Mouse (Mus musculus): ENCODE measurements around the gene Kcnq1.

Gene Kcnq1

DNA sequence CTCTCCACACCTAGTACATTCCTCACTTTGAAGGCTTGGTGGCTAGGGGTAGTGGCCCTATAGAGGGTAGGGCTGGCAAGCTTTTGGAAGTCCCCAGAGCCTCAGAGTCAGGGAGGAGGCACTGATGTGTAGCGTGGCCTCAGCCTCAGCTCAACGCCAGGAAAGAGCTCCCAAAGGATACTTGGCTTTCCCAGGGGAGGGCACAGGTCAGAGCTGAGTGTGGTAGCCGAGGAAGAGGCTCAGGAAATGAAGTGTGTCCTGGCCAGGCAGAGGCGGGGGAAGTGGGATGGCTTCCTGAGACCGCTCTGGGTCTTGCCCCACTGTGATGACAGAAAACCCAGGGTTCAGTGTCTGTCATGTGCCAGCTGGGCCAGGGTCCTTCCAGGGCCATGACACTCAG lies 30.4 kb downstream of the Kcnq1 start:
- in situ Hi-C loops (cut with MboI, MseI): no loop called here

- in situ Hi-C loops (cut with MboI, MseI): no loop called here
These were observed 32.6 kb downstream of the Kcnq1 start for GRCm38 (mm10) chr7:143138789-143139188.

DNA sequence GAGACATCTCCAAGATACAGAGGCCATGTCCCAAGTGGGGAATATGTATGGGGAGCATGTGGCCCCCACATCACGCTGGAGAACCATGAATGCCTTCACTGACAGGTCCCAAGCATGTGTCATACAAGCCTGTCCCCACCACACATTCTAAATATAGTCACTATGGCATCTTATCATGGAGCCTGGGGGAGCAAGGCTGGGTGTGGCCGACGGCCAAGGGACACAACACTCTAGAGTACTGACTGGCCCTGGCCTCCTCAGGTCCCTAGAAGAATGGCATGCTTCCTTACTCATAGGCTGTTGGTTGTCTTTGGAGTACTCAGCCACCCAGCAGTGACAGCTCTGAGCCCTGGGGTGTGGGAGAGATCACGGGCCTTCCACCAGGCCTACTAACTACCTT lies 33.8 kb downstream of the Kcnq1 start:
- in situ Hi-C loops (cut with MboI, MseI): no loop called here

GRCm38 (mm10) chr7:143142680-143143079 lies 36.5 kb downstream of the Kcnq1 start:
- in situ Hi-C loops (cut with MboI, MseI): no loop called here

DNA sequence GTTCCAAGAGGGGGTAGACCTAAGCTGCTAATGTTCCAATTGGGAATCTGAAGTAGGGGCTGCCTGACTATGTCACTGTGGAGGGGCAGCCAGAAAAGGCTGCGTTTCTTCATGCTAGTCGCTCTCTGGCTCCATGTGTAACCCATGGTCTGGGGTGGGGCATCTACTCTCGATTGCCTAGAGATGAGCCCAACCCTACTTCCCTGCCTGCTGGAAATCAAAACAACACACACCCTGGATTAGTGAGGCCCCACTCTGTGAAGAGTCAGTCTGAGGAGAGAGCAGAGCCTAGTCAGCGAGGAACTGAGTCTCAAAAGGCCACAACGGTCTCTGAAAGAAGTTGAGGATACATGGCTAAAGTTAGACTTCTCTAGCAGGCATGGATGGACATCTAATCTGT lies 40.9 kb downstream of the Kcnq1 start:
- in situ Hi-C loops (cut with MboI, MseI): no loop called here

DNA sequence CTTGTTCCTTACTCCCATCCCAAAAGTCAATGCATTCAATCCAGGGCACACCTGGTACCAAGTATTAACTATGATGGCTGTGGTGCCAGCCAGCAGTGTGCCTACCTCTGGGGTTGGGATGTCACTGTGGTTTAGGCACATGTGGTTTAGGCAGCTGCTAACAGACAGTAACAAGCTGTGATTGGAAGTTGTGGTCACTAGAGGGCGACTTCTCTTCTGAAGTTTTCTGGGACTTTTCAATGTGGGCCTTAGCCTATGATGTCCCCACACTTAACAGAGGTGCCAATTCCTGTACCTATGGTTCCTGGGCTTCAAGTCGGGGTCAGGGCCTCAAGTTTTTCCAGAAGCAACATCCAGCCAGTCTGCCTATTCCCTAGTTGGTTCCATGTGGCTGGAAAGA lies 45.0 kb downstream of the Kcnq1 start:
- in situ Hi-C loops (cut with MboI, MseI): loop anchor here (5.0 to 25.0 kb wide), 2 partner anchors 316 to 586 kb away; no protein-coding TSS in a partner anchor

GRCm38 (mm10) chr7:143152350-143152749 lies 46.2 kb downstream of the Kcnq1 start:
- in situ Hi-C loops (cut with MboI, MseI): loop anchor here (5.0 to 25.0 kb wide), 2 partner anchors 315 to 585 kb away; no protein-coding TSS in a partner anchor

DNA sequence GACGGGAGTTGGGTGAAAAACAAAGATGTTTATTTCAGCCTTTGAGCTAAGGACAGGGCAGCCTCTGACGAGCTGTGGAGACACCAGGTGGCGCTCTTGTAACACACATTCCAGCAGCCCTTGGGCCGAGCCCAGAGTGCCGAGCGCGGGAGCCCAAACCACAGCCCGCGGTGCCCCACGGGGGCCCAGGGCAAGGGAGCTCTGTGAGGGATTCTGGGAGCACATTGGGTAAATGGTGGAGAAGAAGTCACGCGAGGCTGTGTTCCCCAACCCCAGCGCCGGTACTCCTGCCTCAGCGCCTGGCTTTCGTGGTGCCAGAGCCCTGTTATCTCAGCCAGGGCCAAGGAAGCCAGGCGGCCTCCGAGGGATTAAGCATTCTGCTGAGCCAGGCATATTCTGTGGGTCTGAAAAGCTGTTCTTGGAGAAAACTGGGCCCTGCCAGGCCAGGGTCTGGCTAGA lies 47.8 kb downstream of the Kcnq1 start:
- in situ Hi-C loops (cut with MboI, MseI): loop anchor here (5.0 to 25.0 kb wide), 2 partner anchors 313 to 583 kb away; no protein-coding TSS in a partner anchor

DNA sequence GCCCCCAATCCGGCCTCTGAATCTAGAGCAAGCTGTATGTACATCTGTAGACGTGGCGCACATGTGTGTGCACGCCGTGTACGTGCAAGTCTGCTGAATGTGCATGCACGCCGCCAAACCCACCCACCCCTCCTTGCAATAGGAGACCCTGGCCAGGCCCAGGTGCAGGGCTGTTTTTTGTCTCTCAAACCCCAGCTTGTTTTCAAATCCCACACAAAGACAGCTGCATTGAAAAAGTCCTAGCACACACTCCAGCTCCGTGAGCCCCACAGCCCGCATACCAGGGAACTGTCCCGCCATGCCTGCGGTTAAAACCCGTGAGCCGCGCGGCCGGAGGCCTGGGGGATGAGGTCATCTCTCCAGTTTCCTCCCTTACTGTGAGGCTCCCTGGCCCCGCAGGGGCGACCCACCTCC lies 48.3 kb downstream of the Kcnq1 start:
- in situ Hi-C loops (cut with MboI, MseI): loop anchor here (5.0 to 25.0 kb wide), 2 partner anchors 313 to 583 kb away; no protein-coding TSS in a partner anchor

- in situ Hi-C loops (cut with MboI, MseI): loop anchor here (25.0 kb wide), 1 partner anchor 582 kb away; no protein-coding TSS in a partner anchor
These were observed 49.1 kb downstream of the Kcnq1 start for GRCm38 (mm10) chr7:143155257-143155656.

DNA sequence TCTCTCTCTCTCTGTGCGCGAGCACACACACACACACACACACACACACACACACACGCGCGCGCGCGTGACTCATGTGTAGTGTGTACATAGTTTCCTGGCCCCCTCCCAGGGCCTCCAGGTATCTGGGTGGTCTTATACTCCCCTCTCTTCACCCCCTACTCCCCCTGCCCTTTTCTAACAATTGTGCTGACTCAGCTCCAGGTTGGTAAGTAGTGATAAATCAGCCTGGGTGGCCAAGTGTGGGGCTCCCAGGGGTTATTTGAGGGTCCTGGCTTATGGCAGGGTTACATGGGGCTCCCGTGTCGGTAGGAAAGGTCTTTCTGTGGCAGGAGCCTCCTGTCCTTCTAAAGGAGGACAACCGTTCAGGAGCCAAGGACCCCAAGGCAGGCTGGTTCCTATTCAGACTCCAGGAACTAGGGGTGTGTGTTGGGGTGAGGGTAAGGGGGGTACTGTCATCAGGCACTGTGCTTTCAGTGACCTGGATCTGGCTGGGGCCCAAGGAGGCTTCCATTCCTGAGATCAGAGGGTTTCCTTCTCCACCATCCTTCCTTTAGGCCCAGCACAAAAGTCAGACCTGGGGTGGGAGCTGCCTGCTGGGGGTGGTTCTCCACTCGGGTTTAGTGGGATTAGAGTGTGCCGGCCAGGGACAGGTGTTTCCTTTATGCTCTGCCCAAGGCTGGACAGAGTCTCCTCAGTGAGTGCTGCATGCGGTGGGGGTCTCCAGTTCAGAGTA lies 52.7 kb downstream of the Kcnq1 start:
- in situ Hi-C loops (cut with MboI, MseI): loop anchor here (25.0 kb wide), 1 partner anchor 578 kb away; no protein-coding TSS in a partner anchor

DNA sequence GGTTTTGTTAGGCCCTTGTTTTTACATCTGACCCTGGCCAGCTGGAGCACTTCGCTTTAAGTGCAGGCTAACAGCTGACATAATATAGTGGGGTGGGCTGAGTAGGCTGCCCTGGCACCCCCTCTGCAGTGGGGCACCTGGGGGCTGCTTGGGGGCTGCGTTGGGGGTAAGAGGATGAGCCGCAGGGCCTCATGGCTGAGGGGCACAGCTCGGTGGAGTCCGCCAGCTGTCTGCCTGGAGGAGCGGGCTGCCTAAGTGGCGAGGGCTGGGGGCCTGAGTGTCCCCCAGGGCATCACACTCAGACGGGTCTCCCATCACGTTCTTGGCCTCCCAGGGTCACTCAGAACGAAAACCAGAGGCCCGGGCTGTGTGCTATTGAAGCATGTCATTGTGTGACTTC lies 53.3 kb downstream of the Kcnq1 start:
- in situ Hi-C loops (cut with MboI, MseI): loop anchor here (25.0 kb wide), 1 partner anchor 578 kb away; no protein-coding TSS in a partner anchor

DNA sequence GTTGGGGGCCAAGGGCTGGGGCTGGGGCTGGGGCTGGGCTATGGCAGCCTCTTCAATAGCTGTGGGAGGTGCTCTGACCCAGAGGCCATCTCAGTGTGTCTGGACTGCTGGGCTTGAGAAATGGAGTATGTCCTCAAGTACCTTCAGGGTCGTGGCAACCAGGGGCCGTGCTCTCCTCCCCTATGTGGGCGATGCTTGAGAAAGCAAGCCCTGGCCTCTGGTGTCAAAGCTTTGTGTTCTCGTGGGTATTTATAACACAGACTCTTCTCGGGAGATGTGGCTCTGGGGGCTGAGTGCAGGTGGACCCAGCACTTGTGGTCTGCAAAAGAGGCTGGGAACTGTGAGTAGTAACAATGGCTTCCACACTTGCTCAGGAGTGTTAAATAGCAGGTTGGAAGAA lies 53.9 kb downstream of the Kcnq1 start:
- in situ Hi-C loops (cut with MboI, MseI): loop anchor here (25.0 kb wide), 1 partner anchor 577 kb away; no protein-coding TSS in a partner anchor

DNA sequence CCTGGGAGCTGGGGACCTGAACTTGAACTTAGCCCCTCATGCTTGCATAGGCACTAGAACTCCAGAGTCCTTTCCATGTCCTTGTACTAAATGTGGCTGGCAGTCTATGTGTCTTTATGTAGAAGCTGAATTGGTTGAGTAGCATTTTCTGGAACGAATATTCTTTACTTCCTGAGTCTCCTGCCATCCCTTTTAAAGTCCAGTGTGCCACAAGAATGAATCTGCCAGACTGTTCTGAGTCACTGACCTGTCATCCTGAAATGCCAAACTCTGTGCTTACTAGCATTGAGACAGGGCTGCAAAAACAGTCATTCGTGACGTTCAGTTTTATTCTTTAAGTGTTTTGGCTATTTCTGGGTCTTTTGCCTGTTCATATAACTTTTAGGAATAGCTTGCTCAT lies 55.9 kb downstream of the Kcnq1 start:
- in situ Hi-C loops (cut with MboI, MseI): loop anchor here (25.0 kb wide), 1 partner anchor 575 kb away; no protein-coding TSS in a partner anchor

- in situ Hi-C loops (cut with MboI, MseI): loop anchor here (25.0 kb wide), 1 partner anchor 573 kb away; no protein-coding TSS in a partner anchor
These were observed 57.9 kb downstream of the Kcnq1 start for GRCm38 (mm10) chr7:143164074-143164473.

DNA sequence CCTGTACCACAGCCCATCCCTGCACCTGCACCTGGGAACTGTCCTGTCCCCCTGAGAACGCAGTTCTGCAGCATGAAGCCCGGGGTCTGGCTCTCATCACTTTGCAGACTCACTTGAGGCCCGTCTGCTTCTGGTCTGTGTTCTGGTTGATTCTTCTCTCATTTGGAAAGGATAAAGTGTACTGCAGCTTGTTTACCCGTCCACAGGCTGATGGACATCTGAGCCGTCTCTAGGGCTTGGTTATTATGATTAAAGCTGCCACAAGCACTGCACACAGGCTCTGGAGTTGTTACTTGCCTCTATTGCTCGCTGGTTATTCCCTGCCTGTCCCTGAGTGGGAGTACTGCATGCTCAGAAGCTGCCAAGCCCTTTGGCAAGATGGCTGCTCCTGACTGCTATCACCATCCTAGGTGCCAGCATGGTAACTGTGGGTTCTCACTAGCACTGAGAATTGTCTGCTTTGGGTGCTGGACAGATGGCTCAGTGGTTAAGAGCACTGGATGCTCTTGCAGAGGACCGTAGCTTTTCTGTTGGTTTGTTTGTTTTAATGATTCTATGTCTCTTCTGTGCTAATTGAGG lies 59.6 kb downstream of the Kcnq1 start:
- in situ Hi-C loops (cut with MboI, MseI): loop anchor here (25.0 kb wide), 1 partner anchor 572 kb away; no protein-coding TSS in a partner anchor

- in situ Hi-C loops (cut with MboI, MseI): loop anchor here (25.0 kb wide), 1 partner anchor 570 kb away; no protein-coding TSS in a partner anchor
These were observed 61.1 kb downstream of the Kcnq1 start for GRCm38 (mm10) chr7:143167275-143167674.

DNA sequence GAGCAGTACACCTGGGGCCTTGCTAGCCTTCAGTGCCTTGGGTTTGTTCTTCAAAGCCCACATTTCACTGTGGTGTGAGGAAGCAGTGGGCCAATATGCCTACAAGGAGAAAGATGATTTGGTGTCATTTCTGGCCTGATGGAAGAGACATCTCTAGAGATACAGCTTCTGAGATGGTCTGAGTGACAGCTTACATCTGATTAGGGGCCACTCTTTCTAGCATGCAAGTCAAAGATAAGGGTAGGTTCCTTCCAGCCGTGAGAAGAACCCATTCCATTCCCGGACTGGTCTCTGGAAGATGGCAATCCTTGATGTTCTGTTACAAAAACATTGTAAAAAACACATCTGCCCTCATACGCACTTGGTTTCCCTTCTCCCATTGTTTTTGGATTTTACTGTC lies 63.2 kb downstream of the Kcnq1 start:
- in situ Hi-C loops (cut with MboI, MseI): loop anchor here (25.0 kb wide), 1 partner anchor 568 kb away; no protein-coding TSS in a partner anchor

DNA sequence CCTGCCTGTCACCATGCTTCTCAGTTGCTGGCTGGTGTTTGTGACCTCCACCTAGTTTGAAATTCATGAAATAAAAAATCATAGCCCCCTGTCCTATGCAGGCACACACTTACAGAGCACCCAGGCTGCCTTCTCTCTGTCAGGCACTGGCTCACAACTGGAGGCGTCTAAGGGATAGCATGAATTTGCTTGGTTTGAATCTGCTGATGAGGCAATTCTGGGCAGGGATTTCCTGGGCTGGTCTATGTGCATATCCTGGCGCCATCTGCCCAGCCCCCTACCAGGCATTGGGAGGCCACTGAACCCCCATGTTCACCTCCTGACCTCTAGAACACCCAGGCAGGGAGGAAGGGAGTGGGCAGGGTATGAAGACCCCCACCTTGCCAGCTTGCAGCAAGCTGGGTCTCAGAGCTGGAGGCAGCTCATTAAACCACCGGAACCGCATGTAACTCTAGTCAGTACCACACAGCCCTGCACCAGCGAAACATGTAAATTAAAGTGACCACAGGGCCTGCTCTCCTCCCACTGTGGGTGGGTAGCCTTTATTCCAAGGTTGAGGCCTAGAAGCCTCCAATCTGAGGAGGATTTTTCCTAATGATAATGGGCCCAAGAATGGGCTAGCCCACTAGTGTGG lies 66.9 kb downstream of the Kcnq1 start:
- in situ Hi-C loops (cut with MboI, MseI): loop anchor here (25.0 kb wide), 1 partner anchor 564 kb away; no protein-coding TSS in a partner anchor

DNA sequence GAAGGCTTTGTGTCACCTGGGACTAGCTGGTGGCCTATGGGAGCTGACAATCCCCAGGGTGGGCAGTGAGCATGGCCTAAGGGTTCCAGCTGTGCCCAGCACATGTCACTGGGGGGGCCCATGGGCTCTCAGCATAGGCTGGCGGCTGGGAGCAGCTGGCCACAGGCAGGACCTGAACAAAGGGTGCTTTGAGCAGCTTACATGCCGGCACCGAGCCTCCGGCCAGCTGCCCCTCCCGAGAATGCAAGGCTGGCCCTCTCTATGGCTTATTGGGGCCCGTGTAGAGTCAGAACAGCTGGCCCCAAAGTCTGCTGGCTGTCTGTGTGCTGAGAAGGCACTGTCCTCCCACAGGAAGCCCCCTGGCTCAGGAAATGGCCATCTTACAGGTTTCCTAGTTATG lies 68.5 kb downstream of the Kcnq1 start:
- in situ Hi-C loops (cut with MboI, MseI): loop anchor here (25.0 kb wide), 1 partner anchor 563 kb away; no protein-coding TSS in a partner anchor

GRCm38 (mm10) chr7:143178831-143179230 lies 72.7 kb downstream of the Kcnq1 start:
- in situ Hi-C loops (cut with MboI, MseI): no loop called here

GRCm38 (mm10) chr7:143180761-143181160 lies 74.6 kb downstream of the Kcnq1 start:
- in situ Hi-C loops (cut with MboI, MseI): loop anchor here (10.0 kb wide), 1 partner anchor 976 kb away; the partner anchor contains the start of gene Krtap5-3

Data from regulatory T cell (primary cell).